Mouse (Mus musculus): Measurements from ENCODE around the gene Olfr49. TPM values are rescaled to one million over a fixed set of nuclear protein-coding genes. Genes with fewer than 3 reads are reported as not detected.
A peak's percentile ranks its signal among the peaks of the same experiment; 100 is the strongest.

Gene Olfr49
- polyA plus RNA-seq, 1 experiment from 2014 or later, result not detected

DNA sequence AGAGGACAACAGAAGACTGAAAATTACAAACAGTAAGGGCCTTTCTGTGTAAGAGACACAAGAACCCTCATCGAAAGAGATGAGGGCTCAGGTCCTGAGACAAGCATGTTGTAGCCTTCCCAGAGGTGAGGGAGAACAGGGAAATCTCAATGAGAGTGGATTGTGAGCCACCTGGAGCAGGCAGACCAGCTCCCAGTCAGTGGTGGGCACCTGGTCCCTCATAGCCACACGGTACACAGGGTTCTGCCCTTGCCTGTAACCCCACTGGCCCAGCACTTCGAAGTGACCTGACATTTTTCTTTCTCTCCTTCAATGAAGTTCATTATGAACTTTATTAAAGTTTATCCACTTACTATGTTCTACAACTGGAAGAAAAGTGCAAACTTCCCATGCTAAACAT is 12.0 kb downstream of the Olfr49 start:
- no peaks in the 10 kb centered on the region for H3K27me3 ChIP-seq (replicated peaks; ENCODE audit: low read depth, poor library complexity, severe bottlenecking)
- no peaks in the 10 kb centered on the region for H3K4me1 ChIP-seq
- DNase-seq (ENCODE audit: low spot score), result no peak
- H3K36me3 ChIP-seq (replicated peaks), result peaks cover 11% of the 10 kb centered on the region
- no peak overlapping the region for H3K4me3 ChIP-seq
- H3K9me3 ChIP-seq, result no peaks in the 10 kb centered on the region
- no peak overlapping the region for H3K27ac ChIP-seq (replicated peaks)
- WGBS, result 87% methylated on average over 3 of the region's 3 CpGs

DNA sequence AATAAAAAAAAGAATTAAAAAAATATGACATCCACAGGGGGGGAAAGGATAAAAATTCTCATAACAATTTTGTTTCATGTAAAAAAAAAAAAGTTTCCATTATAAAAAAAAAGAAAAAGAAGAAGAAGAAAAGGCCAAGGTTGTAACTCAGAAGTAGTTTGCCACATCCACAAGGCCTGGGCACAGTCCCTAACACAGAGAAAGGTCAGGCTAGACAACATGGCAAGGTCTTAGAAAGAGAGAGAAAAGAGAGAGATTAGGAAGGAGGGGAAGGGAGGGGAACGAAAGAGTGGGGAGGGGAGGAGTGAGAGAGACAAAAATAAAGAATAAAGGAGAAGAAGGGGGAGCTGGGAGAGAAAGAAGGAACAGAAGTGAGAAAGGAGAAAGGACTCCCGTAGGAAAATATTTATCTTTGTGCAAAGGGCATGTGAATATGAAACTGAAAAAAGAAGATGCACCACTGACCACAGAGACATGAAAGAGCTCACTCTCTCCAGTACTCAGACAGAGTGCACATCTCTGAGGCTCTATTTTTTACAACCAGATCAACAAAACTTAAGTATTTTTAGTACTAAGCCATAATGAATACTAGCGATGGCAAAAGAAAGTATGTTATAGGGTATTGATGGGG is 12.6 kb downstream of the Olfr49 start:
- no peaks in the 10 kb centered on the region for H3K27me3 ChIP-seq (replicated peaks; ENCODE audit: low read depth, poor library complexity, severe bottlenecking)
- H3K9me3 ChIP-seq, result no peaks in the 10 kb centered on the region
- peaks cover 17% of the 10 kb centered on the region for H3K36me3 ChIP-seq (replicated peaks)
- no peak for DNase-seq (ENCODE audit: low spot score)
- 87% methylated on average over 3 of the region's 3 CpGs for WGBS
- H3K4me1 ChIP-seq, result no peaks in the 10 kb centered on the region
- no peak overlapping the region for H3K4me3 ChIP-seq
- H3K27ac ChIP-seq (replicated peaks), result no peak overlapping the region

DNA sequence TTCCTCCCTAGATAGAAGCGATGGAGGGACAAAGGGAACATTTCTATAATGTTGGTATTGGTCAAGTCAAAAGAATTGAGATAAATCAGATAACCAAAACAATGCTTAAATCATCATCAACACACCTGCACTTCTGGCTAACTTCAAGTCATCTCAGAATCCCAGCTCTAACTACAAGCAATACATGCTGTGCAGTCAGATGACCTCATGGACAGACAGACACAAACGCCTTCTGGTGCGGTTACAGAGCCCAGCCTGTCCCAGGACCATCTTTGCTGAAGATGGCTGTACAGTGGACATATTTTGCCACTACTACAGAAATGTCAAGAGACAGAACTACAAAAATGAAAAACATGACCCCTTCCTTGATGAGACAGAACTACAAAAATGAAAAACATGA is 14.3 kb downstream of the Olfr49 start:
- peaks cover 20% of the 10 kb centered on the region for H3K36me3 ChIP-seq (replicated peaks)
- H3K4me3 ChIP-seq, result no peak overlapping the region
- no peaks in the 10 kb centered on the region for H3K9me3 ChIP-seq
- no peaks in the 10 kb centered on the region for H3K27me3 ChIP-seq (replicated peaks; ENCODE audit: low read depth, poor library complexity, severe bottlenecking)
- WGBS, result 92% methylated on average over 3 of the region's 3 CpGs
- H3K4me1 ChIP-seq, result no peaks in the 10 kb centered on the region
- no peak overlapping the region for H3K27ac ChIP-seq (replicated peaks)
- no peak for DNase-seq (ENCODE audit: low spot score)

DNA sequence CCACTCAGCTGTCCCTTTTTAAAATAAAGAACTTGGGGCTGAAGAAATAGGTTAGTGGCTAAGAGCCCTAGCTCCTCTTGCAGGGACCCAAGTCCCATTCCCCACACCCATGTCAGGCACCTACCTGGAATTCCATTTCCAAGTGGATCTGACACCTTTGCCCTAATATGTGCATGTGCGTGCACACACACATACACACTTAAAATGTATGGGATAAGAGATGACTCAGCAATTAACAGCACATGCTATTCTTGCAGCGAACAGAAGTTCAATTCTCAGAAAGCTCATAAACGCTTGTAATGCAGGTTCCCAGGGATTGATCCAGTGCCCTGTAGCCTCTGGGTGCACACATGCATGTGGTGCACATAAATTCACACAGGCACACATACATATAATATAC is 15.2 kb downstream of the Olfr49 start:
- no peak overlapping the region for H3K4me3 ChIP-seq
- H3K27ac ChIP-seq (replicated peaks), result no peak overlapping the region
- no peaks in the 10 kb centered on the region for H3K9me3 ChIP-seq
- WGBS, result 92% methylated on average over 3 of the region's 3 CpGs
- H3K36me3 ChIP-seq (replicated peaks), result peaks cover 20% of the 10 kb centered on the region
- no peaks in the 10 kb centered on the region for H3K27me3 ChIP-seq (replicated peaks; ENCODE audit: low read depth, poor library complexity, severe bottlenecking)
- DNase-seq (ENCODE audit: low spot score), result no peak
- H3K4me1 ChIP-seq, result no peaks in the 10 kb centered on the region

DNA sequence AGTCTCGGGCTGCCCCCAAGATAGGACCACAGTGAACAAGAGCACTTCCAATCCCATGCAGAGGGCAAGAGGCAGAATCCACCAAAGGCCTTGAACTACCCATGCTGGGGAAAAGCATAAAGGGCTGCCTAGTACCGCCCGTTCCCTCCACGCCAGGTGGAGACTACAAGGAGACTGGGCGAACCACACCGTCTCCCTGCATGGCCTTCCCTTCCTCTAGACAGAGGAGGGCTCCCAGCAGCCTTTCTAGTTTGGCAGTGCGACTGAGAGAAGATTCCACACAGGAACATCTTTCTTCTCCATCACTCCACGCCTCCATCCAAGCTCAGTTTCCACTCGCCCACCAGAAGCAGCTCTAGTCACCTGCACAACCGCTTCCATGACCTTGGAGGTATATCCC is 16.8 kb downstream of the Olfr49 start:
- Histone ChIP-seq H3K36me3 (replicated peaks) (peaks cover 32% of the 10 kb centered on the region), H3K4me1 (no peaks in the 10 kb centered on the region), H3K27me3 (replicated peaks; ENCODE audit: low read depth, poor library complexity, severe bottlenecking) (no peaks in the 10 kb centered on the region), H3K27ac (replicated peaks) (no peak overlapping the region), H3K4me3 (no peak overlapping the region), H3K9me3 (no peaks in the 10 kb centered on the region)
- WGBS, result 94% methylated on average over 10 of the region's 10 CpGs
- no peak for DNase-seq (ENCODE audit: low spot score)

DNA sequence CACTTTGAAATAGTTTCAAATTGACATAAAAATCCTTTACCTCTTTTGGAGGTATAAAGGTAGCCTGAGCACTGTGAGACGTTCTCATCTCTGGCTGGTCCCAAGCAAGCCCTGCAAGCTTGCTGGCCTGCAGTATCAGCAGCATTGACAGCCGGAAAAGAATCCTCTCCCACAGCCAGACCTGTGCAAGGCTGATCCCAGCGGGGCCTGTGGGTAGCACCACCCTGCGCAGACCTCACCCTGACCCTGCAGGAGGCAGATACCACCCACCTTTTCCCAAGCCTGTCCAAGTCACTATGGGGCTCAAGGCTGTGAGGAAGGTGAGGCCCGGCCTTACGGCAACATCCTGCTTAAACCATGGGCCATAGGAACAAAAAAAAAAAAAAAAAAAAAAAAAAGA is 18.8 kb downstream of the Olfr49 start:
- DNase-seq (ENCODE audit: low spot score), result no peak
- H3K9me3 ChIP-seq, result no peaks in the 10 kb centered on the region
- no peaks in the 10 kb centered on the region for H3K27me3 ChIP-seq (replicated peaks; ENCODE audit: low read depth, poor library complexity, severe bottlenecking)
- no peak overlapping the region for H3K27ac ChIP-seq (replicated peaks)
- no peak overlapping the region for H3K4me3 ChIP-seq
- peaks cover 37% of the 10 kb centered on the region for H3K36me3 ChIP-seq (replicated peaks)
- 77% methylated on average over 6 of the region's 6 CpGs for WGBS
- no peaks in the 10 kb centered on the region for H3K4me1 ChIP-seq

DNA sequence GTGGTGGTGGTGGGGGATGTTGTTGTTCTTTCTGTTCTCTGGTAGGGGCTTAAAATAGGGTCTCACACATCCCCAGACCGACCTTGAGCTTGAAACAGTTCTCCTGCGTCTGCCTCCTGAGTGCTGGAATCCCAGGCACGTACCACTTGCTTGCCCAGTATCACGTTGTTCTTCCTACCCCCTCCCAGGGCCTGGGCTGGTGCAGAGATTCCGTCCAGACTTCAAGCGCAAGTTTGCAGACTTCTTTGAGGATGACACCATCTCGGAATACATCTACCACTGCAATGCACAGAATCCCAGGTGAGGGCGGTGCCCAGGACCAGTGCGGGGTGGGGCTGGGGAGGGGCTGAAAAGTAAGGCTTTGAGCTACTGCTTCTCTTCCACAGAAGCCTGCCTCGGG is 19.6 kb downstream of the Olfr49 start:
- Histone ChIP-seq H3K4me3 (no peak overlapping the region), H3K4me1 (peaks cover 3% of the 10 kb centered on the region), H3K27me3 (replicated peaks; ENCODE audit: low read depth, poor library complexity, severe bottlenecking) (no peaks in the 10 kb centered on the region), H3K27ac (replicated peaks) (no peak overlapping the region), H3K36me3 (replicated peaks) (peaks cover 37% of the 10 kb centered on the region), H3K9me3 (no peaks in the 10 kb centered on the region)
- DNase-seq (ENCODE audit: low spot score), result no peak
- WGBS, result 41% methylated on average over 10 of the region's 10 CpGs

DNA sequence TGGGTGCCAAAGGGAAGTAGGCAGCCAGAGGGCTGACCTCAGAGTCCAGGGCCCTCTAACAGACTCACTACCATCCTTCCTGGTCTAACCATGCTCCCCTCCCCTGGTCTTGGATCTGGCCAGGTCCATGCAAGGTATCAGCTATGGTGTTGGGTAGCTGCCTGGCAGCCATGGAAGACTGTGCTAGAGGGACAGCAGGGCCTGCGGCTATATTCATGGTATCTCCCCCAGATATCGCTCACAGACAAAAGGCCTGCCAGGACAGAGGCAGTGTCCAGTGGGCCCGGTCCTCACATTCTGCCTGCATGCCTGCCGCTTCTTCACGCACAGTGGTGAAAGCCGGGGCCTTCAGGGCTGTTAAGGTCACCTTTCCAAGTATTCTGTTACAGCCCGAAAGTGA is 20.5 kb downstream of the Olfr49 start:
- Histone ChIP-seq H3K36me3 (replicated peaks) (peaks cover 37% of the 10 kb centered on the region), H3K9me3 (no peaks in the 10 kb centered on the region), H3K27ac (replicated peaks) (no peak overlapping the region), H3K4me3 (no peak overlapping the region), H3K27me3 (replicated peaks; ENCODE audit: low read depth, poor library complexity, severe bottlenecking) (no peaks in the 10 kb centered on the region), H3K4me1 (peaks cover 11% of the 10 kb centered on the region)
- no peak for DNase-seq (ENCODE audit: low spot score)
- 90% methylated on average over 7 of the region's 7 CpGs for WGBS

DNA sequence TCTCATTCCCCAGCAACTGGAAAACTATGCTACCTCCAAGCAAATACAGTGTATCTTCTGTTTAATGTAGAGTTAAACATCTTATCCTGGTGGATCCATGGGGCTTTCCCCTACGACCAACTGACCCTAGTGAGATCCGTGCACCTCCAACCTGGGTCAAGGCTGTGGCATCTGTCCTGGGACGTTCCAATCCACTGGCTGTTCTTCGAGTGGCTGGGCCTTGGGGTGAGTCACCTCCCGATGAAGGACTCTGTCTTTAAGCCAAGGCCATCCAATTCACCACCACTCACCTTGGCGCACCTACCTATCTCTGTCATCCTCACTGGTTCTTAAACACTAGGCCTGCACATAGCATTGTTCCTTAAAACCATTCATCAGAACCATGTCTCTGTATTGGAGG is 21.6 kb downstream of the Olfr49 start:
- Histone ChIP-seq H3K27ac (replicated peaks) (no peak overlapping the region), H3K4me3 (no peak overlapping the region)
- WGBS, result 91% methylated on average over 6 of the region's 6 CpGs

DNA sequence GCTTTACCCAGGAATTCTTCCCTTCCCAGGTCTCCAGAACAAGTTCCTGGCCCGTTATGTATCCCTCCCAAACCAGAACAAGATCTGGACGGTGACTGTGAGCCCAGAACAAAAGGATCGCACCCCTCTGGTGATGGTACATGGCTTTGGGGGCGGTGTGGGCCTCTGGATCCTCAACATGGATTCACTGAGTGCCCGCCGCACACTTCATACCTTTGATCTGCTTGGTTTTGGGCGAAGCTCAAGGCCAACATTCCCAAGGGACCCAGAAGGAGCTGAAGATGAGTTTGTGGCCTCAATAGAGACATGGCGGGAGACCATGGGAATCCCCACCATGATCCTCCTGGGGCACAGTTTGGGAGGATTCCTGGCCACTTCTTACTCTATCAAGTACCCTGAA is 22.1 kb downstream of the Olfr49 start:
- Histone ChIP-seq H3K27ac (replicated peaks) (no peak overlapping the region), H3K27me3 (replicated peaks; ENCODE audit: low read depth, poor library complexity, severe bottlenecking) (no peaks in the 10 kb centered on the region), H3K4me3 (no peak overlapping the region), H3K9me3 (no peaks in the 10 kb centered on the region), H3K4me1 (peaks cover 21% of the 10 kb centered on the region), H3K36me3 (replicated peaks) (peaks cover 25% of the 10 kb centered on the region)
- no peak for DNase-seq (ENCODE audit: low spot score)
- WGBS, result 89% methylated on average over 8 of the region's 8 CpGs

More for the DNA sequence above, 21.6 kb downstream of the Olfr49 start:
- no peaks in the 10 kb centered on the region for H3K9me3 ChIP-seq
- H3K36me3 ChIP-seq (replicated peaks), result peaks cover 29% of the 10 kb centered on the region
- peaks cover 21% of the 10 kb centered on the region for H3K4me1 ChIP-seq
- DNase-seq (ENCODE audit: low spot score), result no peak
- H3K27me3 ChIP-seq (replicated peaks; ENCODE audit: low read depth, poor library complexity, severe bottlenecking), result no peaks in the 10 kb centered on the region

DNA sequence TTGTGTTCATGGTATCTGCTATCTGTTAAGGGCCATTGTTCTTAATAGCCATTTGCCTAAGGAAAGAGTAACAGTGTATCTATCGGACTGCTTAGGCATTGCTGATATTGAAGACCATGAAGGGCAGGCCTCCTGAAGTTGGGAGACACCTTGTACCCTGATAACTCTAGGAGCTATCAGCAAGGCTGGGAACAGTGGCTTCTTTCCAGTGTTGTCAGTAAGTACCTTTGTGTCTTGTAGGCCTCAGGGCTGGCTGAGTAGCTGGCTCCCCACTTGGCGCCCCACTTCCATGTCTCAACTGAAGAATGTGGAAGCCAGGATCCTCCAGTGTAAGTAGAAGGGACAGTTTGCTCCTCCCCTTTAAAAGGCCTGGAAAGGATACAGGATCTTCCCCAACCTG is 23.4 kb downstream of the Olfr49 start:
- DNase-seq (ENCODE audit: low spot score), result no peak
- 91% methylated on average over 2 of the region's 2 CpGs for WGBS

DNA sequence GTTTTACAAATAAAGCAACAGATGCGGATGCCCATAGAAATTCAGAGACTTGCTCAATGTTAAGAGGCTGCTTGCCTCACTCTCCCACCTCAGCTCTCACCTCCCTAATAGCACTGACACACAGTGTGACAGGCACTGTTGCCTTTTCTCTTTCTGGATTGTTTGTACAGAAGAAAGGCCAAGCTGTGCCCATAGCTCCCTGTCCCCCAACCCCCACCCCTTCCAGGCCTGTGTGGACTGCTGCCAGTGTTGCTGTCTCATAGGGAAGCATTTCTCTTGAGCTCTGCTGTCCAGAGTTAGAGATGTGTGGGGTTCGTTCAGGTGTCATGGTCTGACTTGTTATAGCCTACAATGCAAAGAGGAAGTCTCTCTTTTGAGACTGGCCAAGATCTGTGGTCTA is 24.5 kb downstream of the Olfr49 start:
- Histone ChIP-seq H3K36me3 (replicated peaks) (peaks cover 17% of the 10 kb centered on the region), H3K27me3 (replicated peaks; ENCODE audit: low read depth, poor library complexity, severe bottlenecking) (no peaks in the 10 kb centered on the region), H3K9me3 (no peaks in the 10 kb centered on the region), H3K4me1 (peaks cover 21% of the 10 kb centered on the region), H3K27ac (replicated peaks) (no peak overlapping the region), H3K4me3 (peak overlapping the region; percentile 75; the same call in 1 of the 2 replicates)
- no peak for DNase-seq (ENCODE audit: low spot score)
- 82% methylated on average over 2 of the region's 2 CpGs for WGBS

More for the DNA sequence above, 23.4 kb downstream of the Olfr49 start:
- Histone ChIP-seq H3K9me3 (no peaks in the 10 kb centered on the region), H3K36me3 (replicated peaks) (peaks cover 17% of the 10 kb centered on the region), H3K4me3 (no peak overlapping the region), H3K4me1 (peaks cover 21% of the 10 kb centered on the region), H3K27me3 (replicated peaks; ENCODE audit: low read depth, poor library complexity, severe bottlenecking) (no peaks in the 10 kb centered on the region), H3K27ac (replicated peaks) (no peak overlapping the region)

DNA sequence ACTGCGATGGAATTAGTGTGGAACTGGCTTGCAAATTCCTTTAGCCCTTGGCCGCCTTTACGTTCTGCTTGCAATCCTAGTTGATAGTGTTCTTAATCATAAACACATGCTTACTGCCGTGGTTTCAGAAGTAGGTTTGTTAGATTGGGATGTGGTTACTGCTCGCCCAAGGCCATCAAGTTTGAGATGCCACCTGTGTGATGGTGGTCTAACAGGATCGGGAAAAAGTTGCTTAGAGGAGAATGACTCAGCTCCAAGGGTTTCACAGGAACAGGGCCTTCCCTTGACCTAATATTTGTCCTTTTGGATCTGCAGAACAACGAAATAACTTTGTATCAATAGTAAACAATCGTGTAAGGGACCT is 25.0 kb downstream of the Olfr49 start:
- peak overlapping the region; percentile 75 for H3K4me3 ChIP-seq
- H3K36me3 ChIP-seq (replicated peaks), result peaks cover 17% of the 10 kb centered on the region
- no peaks in the 10 kb centered on the region for H3K9me3 ChIP-seq
- 19% methylated on average over 8 of the region's 8 CpGs for WGBS
- no peak for DNase-seq (ENCODE audit: low spot score)
- no peaks in the 10 kb centered on the region for H3K27me3 ChIP-seq (replicated peaks; ENCODE audit: low read depth, poor library complexity, severe bottlenecking)
- H3K27ac ChIP-seq (replicated peaks), result peak overlapping the region; percentile 84; the same call in 1 of the 2 replicates
- peaks cover 25% of the 10 kb centered on the region for H3K4me1 ChIP-seq
